Mouse (Mus musculus): ENCODE data around the gene Adcy9. TPM values are rescaled to one million over a fixed set of nuclear protein-coding genes. Genes with fewer than 3 reads are reported as not detected.

Adcy9 gene
- polyA plus RNA-seq, 2 experiments, result 0.65 to 0.81 TPM

- Histone ChIP-seq H3K4me1 (replicated peaks; ENCODE audit: control insufficient read depth in 2 of 2, insufficient read depth in 2 of 2, low read length in 1 of 2) (no peaks in the 10 kb centered on the region), H3K9ac (replicated peaks) (no peak overlapping the region), H3K4me3 (ENCODE audit: insufficient read depth in 1 of 2, low read depth in 2 of 2, low read length in 2 of 2) (no peak overlapping the region), H3K4me2 (ENCODE audit: low read depth) (no peak overlapping the region), H3K36me3 (replicated peaks; ENCODE audit: control insufficient read depth, insufficient read depth, low read depth) (no peaks in the 10 kb centered on the region), H3K27me3 (ENCODE audit: control insufficient read depth, insufficient read depth, low read length) (no peaks in the 10 kb centered on the region), H3K9me3 (ENCODE audit: control insufficient read depth, low read length) (no peaks in the 10 kb centered on the region), H3K27ac (no peak overlapping the region)
- no peak for DNase-seq (ENCODE audit: low read depth in 3 of 3, low spot score in 3 of 3)
- no peak for ATAC-seq (ENCODE audit: insufficient read depth)
- TF ChIP-seq CTCF (IDR thresholded peaks at IDR 0.05; ENCODE audit: low read depth) (no peak), EP300 (IDR thresholded peaks at IDR 0.05; ENCODE audit: low read depth) (no peak)
- whole genome bisulfite sequencing (ENCODE audit: insufficient replicate concordance), result 65% methylated on average over 9 of the region's 9 CpGs
These were observed 139.3 kb downstream of the Adcy9 start for GRCm38 (mm10) chr16:4280949-4281348.

GRCm38 (mm10) chr16:4279601-4280000 is 140.7 kb downstream of the Adcy9 start:
- 40% methylated on average over 3 of the region's 3 CpGs for WGBS (ENCODE audit: insufficient replicate concordance)
- ATAC-seq (ENCODE audit: insufficient read depth), result no peak
- H3K4me3 ChIP-seq (ENCODE audit: insufficient read depth in 1 of 2, low read depth in 2 of 2, low read length in 2 of 2), result no peak overlapping the region
- DNase-seq (ENCODE audit: low read depth in 3 of 3, low spot score in 3 of 3), result no peak
- H3K27me3 ChIP-seq (ENCODE audit: control insufficient read depth, insufficient read depth, low read length), result no peaks in the 10 kb centered on the region
- H3K4me1 ChIP-seq (replicated peaks; ENCODE audit: control insufficient read depth in 2 of 2, insufficient read depth in 2 of 2, low read length in 1 of 2), result no peaks in the 10 kb centered on the region
- H3K4me2 ChIP-seq (ENCODE audit: low read depth), result no peak overlapping the region
- H3K27ac ChIP-seq, result no peak overlapping the region
- H3K9ac ChIP-seq (replicated peaks), result no peak overlapping the region
- TF ChIP-seq EP300 (IDR thresholded peaks at IDR 0.05; ENCODE audit: low read depth) (no peak), CTCF (IDR thresholded peaks at IDR 0.05; ENCODE audit: low read depth) (no peak)
- H3K9me3 ChIP-seq (ENCODE audit: control insufficient read depth, low read length), result no peaks in the 10 kb centered on the region
- no peaks in the 10 kb centered on the region for H3K36me3 ChIP-seq (replicated peaks; ENCODE audit: control insufficient read depth, insufficient read depth, low read depth)

GRCm38 (mm10) chr16:4276621-4277020 is 143.7 kb downstream of the Adcy9 start:
- no peak for TF ChIP-seq EP300 (IDR thresholded peaks at IDR 0.05; ENCODE audit: low read depth)
- no peak for TF ChIP-seq CTCF (IDR thresholded peaks at IDR 0.05; ENCODE audit: low read depth)
- ATAC-seq (ENCODE audit: insufficient read depth) (no peak), DNase-seq (ENCODE audit: low read depth in 3 of 3, low spot score in 3 of 3) (no peak)
- Histone ChIP-seq H3K4me3 (ENCODE audit: insufficient read depth in 1 of 2, low read depth in 2 of 2, low read length in 2 of 2) (no peak overlapping the region), H3K4me1 (replicated peaks; ENCODE audit: control insufficient read depth in 2 of 2, insufficient read depth in 2 of 2, low read length in 1 of 2) (no peaks in the 10 kb centered on the region), H3K4me2 (ENCODE audit: low read depth) (no peak overlapping the region), H3K9me3 (ENCODE audit: control insufficient read depth, low read length) (no peaks in the 10 kb centered on the region), H3K36me3 (replicated peaks; ENCODE audit: control insufficient read depth, insufficient read depth, low read depth) (no peaks in the 10 kb centered on the region), H3K9ac (replicated peaks) (no peak overlapping the region), H3K27ac (no peak overlapping the region), H3K27me3 (ENCODE audit: control insufficient read depth, insufficient read depth, low read length) (no peaks in the 10 kb centered on the region)
- WGBS (ENCODE audit: insufficient replicate concordance), result 63% methylated on average over 5 of the region's 5 CpGs

GRCm38 (mm10) chr16:4276151-4276550 is 144.1 kb downstream of the Adcy9 start:
- 60% methylated on average over 2 of the region's 2 CpGs for WGBS (ENCODE audit: insufficient replicate concordance)
- no peaks in the 10 kb centered on the region for H3K9me3 ChIP-seq (ENCODE audit: control insufficient read depth, low read length)
- no peak for ATAC-seq (ENCODE audit: insufficient read depth)
- no peak overlapping the region for H3K4me3 ChIP-seq (ENCODE audit: insufficient read depth in 1 of 2, low read depth in 2 of 2, low read length in 2 of 2)
- DNase-seq (ENCODE audit: low read depth in 3 of 3, low spot score in 3 of 3), result no peak
- H3K9ac ChIP-seq (replicated peaks), result no peak overlapping the region
- H3K4me1 ChIP-seq (replicated peaks; ENCODE audit: control insufficient read depth in 2 of 2, insufficient read depth in 2 of 2, low read length in 1 of 2), result no peaks in the 10 kb centered on the region
- H3K4me2 ChIP-seq (ENCODE audit: low read depth), result no peak overlapping the region
- TF ChIP-seq EP300 (IDR thresholded peaks at IDR 0.05; ENCODE audit: low read depth) (no peak), CTCF (IDR thresholded peaks at IDR 0.05; ENCODE audit: low read depth) (no peak)
- no peaks in the 10 kb centered on the region for H3K27me3 ChIP-seq (ENCODE audit: control insufficient read depth, insufficient read depth, low read length)
- no peaks in the 10 kb centered on the region for H3K36me3 ChIP-seq (replicated peaks; ENCODE audit: control insufficient read depth, insufficient read depth, low read depth)
- H3K27ac ChIP-seq, result no peak overlapping the region

GRCm38 (mm10) chr16:4273702-4274476 is 146.4 kb downstream of the Adcy9 start:
- no peak overlapping the region for H3K27ac ChIP-seq
- H3K27me3 ChIP-seq (ENCODE audit: control insufficient read depth, insufficient read depth, low read length), result no peaks in the 10 kb centered on the region
- ATAC-seq (ENCODE audit: insufficient read depth) (no peak), DNase-seq (ENCODE audit: low read depth in 3 of 3, low spot score in 3 of 3) (no peak)
- H3K9me3 ChIP-seq (ENCODE audit: control insufficient read depth, low read length), result no peaks in the 10 kb centered on the region
- no peaks in the 10 kb centered on the region for H3K4me1 ChIP-seq (replicated peaks; ENCODE audit: control insufficient read depth in 2 of 2, insufficient read depth in 2 of 2, low read length in 1 of 2)
- H3K4me3 ChIP-seq (ENCODE audit: insufficient read depth in 1 of 2, low read depth in 2 of 2, low read length in 2 of 2), result no peak overlapping the region
- no peak overlapping the region for H3K9ac ChIP-seq (replicated peaks)
- no peak for TF ChIP-seq EP300 (IDR thresholded peaks at IDR 0.05; ENCODE audit: low read depth)
- TF ChIP-seq CTCF (IDR thresholded peaks at IDR 0.05; ENCODE audit: low read depth), result no peak
- H3K36me3 ChIP-seq (replicated peaks; ENCODE audit: control insufficient read depth, insufficient read depth, low read depth), result no peaks in the 10 kb centered on the region
- H3K4me2 ChIP-seq (ENCODE audit: low read depth), result no peak overlapping the region
- 62% methylated on average over 12 of the region's 12 CpGs for WGBS (ENCODE audit: insufficient replicate concordance)
